Mouse (Mus musculus) intestine, embryonic 14.5 days (tissue): ENCODE measurements at regions not wholly inside any gene's neighbourhood (a gene's known extent, or its start where the extent isn't known, plus 50 kb on each side); places are given as distances from the start of the nearest gene placed in this dataset.

ENCODE experiments used
- ATAC-seq: fragments of 200-750 bp; cut with Nextera tagmentation; replicated peaks from 2 replicates; pipeline ENCODE4 v1.8.0; 2017; ENCODE audit warnings: low read depth, moderate number of reproducible peaks, moderate TSS enrichment, moderate library complexity; ENCODE audit not compliant: low FRiP score, low TSS enrichment
- DNase-seq: peaks from one replicate; pipeline ENCODE4 v3.0.0-alpha.2; 2018; ENCODE audit warnings: low spot score
- H3K27ac ChIP-seq: fragments of 300-500 bp; sonication (generic); 2 replicates; pipeline ENCODE4 v1.5.1; 2014; ENCODE audit warnings: low read depth, mild to moderate bottlenecking, control low read depth
- H3K27me3 ChIP-seq: fragments of 300-500 bp; sonication (generic); replicated peaks from 2 replicates; pipeline ENCODE4 v1.6.1; 2014; ENCODE audit warnings: low read length, control low read depth; ENCODE audit not compliant: control insufficient read depth, insufficient read depth
- H3K36me3 ChIP-seq: fragments of 300-500 bp; sonication (generic); 2 replicates; pipeline ENCODE4 v1.6.1; 2014; ENCODE audit warnings: low read length, control low read depth; ENCODE audit not compliant: control insufficient read depth, insufficient read depth
- H3K4me1 ChIP-seq: fragments of 300-500 bp; sonication (generic); replicated peaks from 2 replicates; pipeline ENCODE4 v1.6.1; 2014; ENCODE audit warnings: low read length, control low read depth, mixed read lengths; ENCODE audit not compliant: control insufficient read depth, insufficient read depth
- H3K4me2 ChIP-seq: fragments of 300-500 bp; sonication (generic); 2 replicates; pipeline ENCODE4 v1.6.1; 2014; ENCODE audit warnings: low read length
- H3K4me3 ChIP-seq: fragments of 300-500 bp; sonication (generic); 2 replicates; pipeline ENCODE4 v1.5.1; 2014; ENCODE audit warnings: low read depth, low read length, control low read depth, mixed read lengths
- H3K9ac ChIP-seq: fragments of 300-500 bp; sonication (generic); 2 replicates; pipeline ENCODE4 v1.6.1; 2014; ENCODE audit warnings: mild to moderate bottlenecking, low read length
- H3K9me3 ChIP-seq: fragments of 300-500 bp; sonication (generic); 2 replicates; pipeline ENCODE4 v1.6.1; 2016; ENCODE audit warnings: low read length, control low read depth; ENCODE audit not compliant: control insufficient read depth
- WGBS: fragments of 180-500 bp; shearing (Covaris S2); extraction: QIAGEN DNeasy Blood & Tissue Kit; methylation state at CpG from one replicate; pipeline ENCODE4 v1.1.7; 2014; 5-methylcytosine and 5-hydroxymethylcytosine counted together

- ATAC-seq = no peak
- DNase-seq = no peak
Measured at GRCm38 (mm10) chr14:67133221-67133620, 1124.2 kb upstream of the Gulo start.

GRCm38 (mm10) chr14:67127118-67127517 lies 1118.1 kb upstream of the Gulo start:
- ATAC-seq (no peak), DNase-seq (no peak)
- Histone ChIP-seq H3K9me3 (peaks cover 6% of the 10 kb centered on the region; the same call in 1 of the 2 replicates), H3K4me3 (no peak overlapping the region), H3K36me3 (no peaks in the 10 kb centered on the region), H3K4me2 (no peak overlapping the region), H3K9ac (no peak overlapping the region), H3K4me1 (no peaks in the 10 kb centered on the region; the same call in 1 of the 2 replicates), H3K27me3 (no peaks in the 10 kb centered on the region), H3K27ac (no peak overlapping the region)
- 88% methylated on average over 7 of the region's 7 CpGs for WGBS

More at GRCm38 (mm10) chr14:67133221-67133620, 1124.2 kb upstream of the Gulo start:
- Histone ChIP-seq H3K27ac (no peak overlapping the region), H3K4me2 (no peak overlapping the region), H3K9ac (no peak overlapping the region), H3K9me3 (peaks cover 6% of the 10 kb centered on the region; the same call in 1 of the 2 replicates), H3K36me3 (no peaks in the 10 kb centered on the region), H3K4me1 (peaks cover 7% of the 10 kb centered on the region), H3K4me3 (no peak overlapping the region), H3K27me3 (no peaks in the 10 kb centered on the region)
- 72% methylated on average over 6 of the region's 6 CpGs for WGBS

DNA sequence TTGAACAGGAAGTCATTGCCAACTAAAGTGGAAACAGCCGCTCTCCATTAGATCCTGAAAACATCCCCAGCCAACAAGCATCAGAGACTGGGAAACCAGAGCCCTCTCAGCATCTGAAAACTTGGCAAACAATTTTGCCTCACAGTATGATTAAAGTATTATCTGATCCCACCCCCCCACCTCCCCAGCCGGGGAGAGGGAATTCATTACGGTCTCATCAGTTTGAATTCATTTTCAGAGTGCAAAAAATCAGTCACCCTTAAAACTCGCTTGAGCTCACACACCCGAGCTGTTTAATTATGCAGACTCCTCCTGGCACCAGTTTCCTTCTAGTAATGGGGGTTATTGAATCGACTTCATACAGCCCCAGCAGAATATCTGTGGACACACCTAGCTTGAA lies 1117.2 kb upstream of the Gulo start:
- no peaks in the 10 kb centered on the region; the same call in 1 of the 2 replicates for H3K4me1 ChIP-seq
- H3K36me3 ChIP-seq = no peaks in the 10 kb centered on the region
- DNase-seq (no peak), ATAC-seq (no peak)
- no peaks in the 10 kb centered on the region for H3K27me3 ChIP-seq
- no peak overlapping the region for H3K4me2 ChIP-seq
- H3K9ac ChIP-seq = no peak overlapping the region
- WGBS = 58% methylated on average over 6 of the region's 6 CpGs
- peaks cover 6% of the 10 kb centered on the region; the same call in 1 of the 2 replicates for H3K9me3 ChIP-seq
- no peak overlapping the region for H3K4me3 ChIP-seq
- no peak overlapping the region for H3K27ac ChIP-seq

GRCm38 (mm10) chr14:67123300-67123699 lies 1114.3 kb upstream of the Gulo start:
- Histone ChIP-seq H3K4me1 (no peaks in the 10 kb centered on the region; the same call in 1 of the 2 replicates), H3K9me3 (no peaks in the 10 kb centered on the region), H3K9ac (no peak overlapping the region), H3K36me3 (no peaks in the 10 kb centered on the region), H3K27ac (no peak overlapping the region), H3K27me3 (no peaks in the 10 kb centered on the region), H3K4me2 (no peak overlapping the region), H3K4me3 (no peak overlapping the region)
- 87% methylated on average over 7 of the region's 7 CpGs for WGBS
- ATAC-seq (no peak), DNase-seq (no peak)
